Comparison of ENCODE assay signal across 7 mouse cellular contexts in genomic region chr4:3084021-3084545, GRCm38 (mm10).
DNase-seq lines count a peak whose midpoint lies in the region; ATAC-seq lines count a peak whose summit lies in the region.

No protein-coding gene starts in this region.

- no peak overlapping the region for H3K4me2 ChIP-seq in heart, embryonic 15.5 days

- H3K9ac ChIP-seq in heart, embryonic 15.5 days: no peak overlapping the region

- H3K27ac ChIP-seq in heart, embryonic 15.5 days: no peak overlapping the region

- H3K4me3 ChIP-seq in megakaryocyte, embryonic 14.5 days (replicated peaks): peak overlapping the region; percentile 21
- H3K4me3 ChIP-seq in heart, embryonic 15.5 days: no peak overlapping the region

- no peaks in the 10 kb centered on the region for H3K36me3 ChIP-seq in megakaryocyte, embryonic 14.5 days (replicated peaks; ENCODE audit: low read length)
- no peaks in the 10 kb centered on the region for H3K36me3 ChIP-seq in heart, embryonic 15.5 days

- ATAC-seq in megakaryocyte, adult 5-6 weeks (ENCODE audit: poor library complexity, severe bottlenecking): no peak
- 0 out of 2 replicates have a peak, but pooled peaks have one; percentile 4 for ATAC-seq in heart, embryonic 15.5 days (replicated peaks; ENCODE audit: insufficient number of reproducible peaks, insufficient read depth, low FRiP score, low read depth)
- ATAC-seq in megakaryocyte-erythroid progenitor cell, adult 5-6 weeks (replicated peaks; ENCODE audit: low FRiP score, low TSS enrichment, poor library complexity, severe bottlenecking): peak; percentile 9; the same call in 1 of the 2 replicates

- H3K4me1 ChIP-seq in megakaryocyte, embryonic 14.5 days: no peaks in the 10 kb centered on the region; the same call in 1 of the 2 replicates
- H3K4me1 ChIP-seq in heart, embryonic 15.5 days (replicated peaks): no peaks in the 10 kb centered on the region

- no peaks in the 10 kb centered on the region for H3K27me3 ChIP-seq in megakaryocyte, embryonic 14.5 days (replicated peaks)
- H3K27me3 ChIP-seq in heart, embryonic 15.5 days: no peaks in the 10 kb centered on the region

- DNase-seq in embryo, embryonic 9.5 days (ENCODE audit: extremely low spot score): peak; percentile 6
- no peak for DNase-seq in left cerebral cortex, adult 11 months (ENCODE audit: low spot score)
- no peak for DNase-seq in layer of hippocampus, adult 8-10 months (ENCODE audit: low spot score in 2 of 2)

- H3K9me3 ChIP-seq in megakaryocyte, embryonic 14.5 days: peaks cover 77% of the 10 kb centered on the region
- peaks cover 43% of the 10 kb centered on the region for H3K9me3 ChIP-seq in heart, embryonic 15.5 days (replicated peaks)

- 54% methylated on average over 3 of the region's 3 CpGs for WGBS in heart, embryonic 15.5 days
